Mouse (Mus musculus) embryonic facial prominence, embryonic 13.5 days (tissue): ENCODE data around the gene Tnfrsf22. TPM values are rescaled to one million over a fixed set of nuclear protein-coding genes. Genes with fewer than 3 reads are reported as not detected.
"Not testable (repeated sequence)": the region's sequence is repeated elsewhere in the genome, so short reads cannot be mapped to it uniquely, and the experiment has no call there.

Experiments used
- ATAC-seq: fragments of 200-750 bp; cut with Nextera tagmentation; 2 replicates; pipeline ENCODE4 v1.8.0; 2017; ENCODE audit warnings: low read depth; ENCODE audit not compliant: insufficient number of reproducible peaks, insufficient read depth, low FRiP score, low TSS enrichment
- H3K27ac ChIP-seq: fragments of 300-500 bp; sonication (generic); 2 replicates; pipeline ENCODE4 v1.5.1; 2015; ENCODE audit warnings: moderate library complexity, mild to moderate bottlenecking, inconsistent platforms
- H3K27me3 ChIP-seq: fragments of 300-500 bp; sonication (generic); 2 replicates; pipeline ENCODE4 v1.6.1; 2015; ENCODE audit warnings: mild to moderate bottlenecking, inconsistent platforms
- H3K36me3 ChIP-seq: fragments of 300-500 bp; sonication (generic); 2 replicates; pipeline ENCODE4 v1.6.1; 2015; ENCODE audit warnings: mild to moderate bottlenecking, inconsistent platforms
- H3K4me1 ChIP-seq: fragments of 300-500 bp; sonication (generic); 2 replicates; pipeline ENCODE4 v1.6.1; 2015; ENCODE audit warnings: inconsistent platforms
- H3K4me2 ChIP-seq: fragments of 300-500 bp; sonication (generic); 2 replicates; pipeline ENCODE4 v1.6.1; 2015; ENCODE audit warnings: moderate library complexity, mild to moderate bottlenecking, inconsistent platforms
- H3K4me3 ChIP-seq: fragments of 300-500 bp; sonication (generic); 2 replicates; pipeline ENCODE4 v1.5.1; 2015; ENCODE audit warnings: mild to moderate bottlenecking, inconsistent platforms
- H3K9ac ChIP-seq: fragments of 300-500 bp; sonication (generic); 2 replicates; pipeline ENCODE4 v1.6.1; 2015; ENCODE audit warnings: mild to moderate bottlenecking, inconsistent platforms
- H3K9me3 ChIP-seq: fragments of 300-500 bp; sonication (generic); 2 replicates; pipeline ENCODE4 v1.6.1; 2016; ENCODE audit warnings: inconsistent platforms
- WGBS: fragments of 180-500 bp; shearing (Covaris S2); methylation state at CpG from one replicate; pipeline ENCODE4 v1.1.7; 2015; ENCODE audit warnings: mixed read lengths; 5-methylcytosine and 5-hydroxymethylcytosine counted together
- polyA plus RNA-seq: library from polyadenylated mRNA; unstranded; fragments of >200 nt; fragmentation: Nextera tagmentation; extraction: Ambion mirVana; gene quantifications from 2 replicates; pipeline ENCODE4 v1.2.1, GENCODE M21; 2015

The Tnfrsf22 gene
- polyA plus RNA-seq, 1 experiment from 2014 or later: 15.0 TPM

DNA sequence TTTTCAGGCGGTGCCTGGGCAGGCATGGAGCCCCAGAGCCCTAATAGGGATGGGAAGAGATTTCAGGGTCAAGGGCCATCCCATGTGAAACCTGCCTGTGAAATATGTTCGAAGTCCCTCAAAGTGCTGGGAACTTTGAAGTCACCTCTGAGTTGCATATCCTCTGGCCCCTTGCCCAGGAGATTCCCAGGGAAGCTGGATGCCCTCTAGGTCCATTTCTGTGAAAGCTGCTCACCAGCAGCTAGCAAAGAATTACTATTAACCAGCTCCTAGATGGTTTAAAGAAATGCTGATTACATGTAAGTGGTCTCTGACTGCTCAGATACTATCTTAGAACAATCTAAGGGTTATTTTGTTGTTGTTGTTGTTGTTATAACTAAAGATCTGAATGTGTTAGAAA is 35.1 kb upstream of the Tnfrsf22 start:
- H3K9ac ChIP-seq, H3K4me3 ChIP-seq, H3K9me3 ChIP-seq, H3K27ac ChIP-seq, H3K27me3 ChIP-seq, H3K4me1 ChIP-seq, H3K4me2 ChIP-seq, ATAC-seq: not testable (repeated sequence)
- 63% methylated on average over 2 of the region's 2 CpGs for WGBS
- H3K36me3 ChIP-seq: peaks cover 19% of the 10 kb centered on the region

DNA sequence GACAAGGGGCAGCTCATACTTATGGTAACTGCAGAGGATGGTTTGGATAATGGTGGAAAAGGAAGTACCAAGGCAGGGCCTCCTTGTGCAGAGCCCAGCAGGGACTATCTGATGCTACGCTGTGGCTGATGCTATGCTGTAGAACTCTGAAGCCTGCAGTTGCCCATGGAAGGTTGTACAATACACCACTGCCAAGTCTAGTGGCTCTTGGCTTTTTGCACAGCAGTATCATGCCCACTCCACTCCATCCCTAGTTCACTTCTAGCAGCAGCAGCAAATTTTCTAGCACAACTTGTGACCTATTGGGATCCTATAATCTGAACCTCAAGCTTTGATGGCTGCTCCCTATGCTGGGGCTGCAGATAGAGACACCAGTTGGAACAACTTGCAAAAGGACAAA is 32.1 kb upstream of the Tnfrsf22 start:
- 88% methylated on average over 1 of the region's 1 CpGs for WGBS
- H3K4me2 ChIP-seq: no peak overlapping the region
- H3K27me3 ChIP-seq: peaks cover 6% of the 10 kb centered on the region; the same call in 1 of the 2 replicates
- no peaks in the 10 kb centered on the region for H3K36me3 ChIP-seq
- no peak overlapping the region for H3K4me3 ChIP-seq
- H3K9me3 ChIP-seq: no peaks in the 10 kb centered on the region
- H3K27ac ChIP-seq: no peak overlapping the region
- peaks cover 5% of the 10 kb centered on the region; the same call in 1 of the 2 replicates for H3K4me1 ChIP-seq
- H3K9ac ChIP-seq: no peak overlapping the region
- ATAC-seq: no peak

DNA sequence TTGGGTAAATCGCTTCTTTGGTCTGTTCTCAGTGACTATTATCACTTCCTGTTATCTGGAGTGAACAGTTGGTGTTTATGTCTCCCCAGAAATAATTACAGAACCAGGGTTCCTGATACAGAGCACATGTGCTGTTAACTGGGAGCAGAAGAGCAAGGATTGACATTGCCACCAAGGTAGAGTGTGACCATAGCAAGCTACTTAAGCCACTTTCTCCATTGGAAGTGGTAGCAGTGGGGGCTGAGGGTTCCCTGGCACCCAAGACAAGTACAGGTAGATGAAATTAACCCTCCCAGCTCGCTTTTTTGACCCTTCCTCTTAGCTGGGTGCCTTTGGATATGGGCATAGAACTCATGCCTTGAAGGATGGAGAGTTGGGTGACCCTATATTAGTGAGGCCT is 31.4 kb upstream of the Tnfrsf22 start:
- not testable (repeated sequence) for H3K9ac ChIP-seq, H3K4me2 ChIP-seq, H3K27ac ChIP-seq, H3K36me3 ChIP-seq, H3K27me3 ChIP-seq, ATAC-seq, H3K4me1 ChIP-seq, H3K4me3 ChIP-seq, H3K9me3 ChIP-seq
- WGBS: 48% methylated on average over 2 of the region's 2 CpGs

DNA sequence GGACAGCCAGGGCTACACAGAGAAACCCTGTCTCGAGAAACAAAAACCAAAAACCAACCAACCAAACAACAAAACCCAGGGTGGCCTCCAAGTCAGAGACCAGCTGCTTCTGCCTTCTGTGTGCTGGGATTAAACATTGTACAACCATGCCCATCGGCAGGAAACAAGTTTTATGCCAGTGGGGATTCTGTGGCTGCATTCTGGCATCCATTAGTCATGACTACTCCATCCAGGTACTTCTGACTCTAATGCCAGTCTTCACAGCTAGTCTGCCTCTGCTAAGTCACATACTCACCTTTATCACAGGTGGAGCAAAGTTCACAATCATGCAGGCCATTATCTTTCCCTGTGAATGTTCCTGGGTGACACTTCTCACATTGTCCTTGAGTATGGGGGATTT is 30.2 kb upstream of the Tnfrsf22 start:
- not testable (repeated sequence) for H3K9me3 ChIP-seq, H3K27ac ChIP-seq, H3K4me3 ChIP-seq, H3K9ac ChIP-seq, H3K4me1 ChIP-seq, H3K27me3 ChIP-seq, ATAC-seq, H3K4me2 ChIP-seq, H3K36me3 ChIP-seq
- WGBS: 72% methylated on average over 2 of the region's 2 CpGs

DNA sequence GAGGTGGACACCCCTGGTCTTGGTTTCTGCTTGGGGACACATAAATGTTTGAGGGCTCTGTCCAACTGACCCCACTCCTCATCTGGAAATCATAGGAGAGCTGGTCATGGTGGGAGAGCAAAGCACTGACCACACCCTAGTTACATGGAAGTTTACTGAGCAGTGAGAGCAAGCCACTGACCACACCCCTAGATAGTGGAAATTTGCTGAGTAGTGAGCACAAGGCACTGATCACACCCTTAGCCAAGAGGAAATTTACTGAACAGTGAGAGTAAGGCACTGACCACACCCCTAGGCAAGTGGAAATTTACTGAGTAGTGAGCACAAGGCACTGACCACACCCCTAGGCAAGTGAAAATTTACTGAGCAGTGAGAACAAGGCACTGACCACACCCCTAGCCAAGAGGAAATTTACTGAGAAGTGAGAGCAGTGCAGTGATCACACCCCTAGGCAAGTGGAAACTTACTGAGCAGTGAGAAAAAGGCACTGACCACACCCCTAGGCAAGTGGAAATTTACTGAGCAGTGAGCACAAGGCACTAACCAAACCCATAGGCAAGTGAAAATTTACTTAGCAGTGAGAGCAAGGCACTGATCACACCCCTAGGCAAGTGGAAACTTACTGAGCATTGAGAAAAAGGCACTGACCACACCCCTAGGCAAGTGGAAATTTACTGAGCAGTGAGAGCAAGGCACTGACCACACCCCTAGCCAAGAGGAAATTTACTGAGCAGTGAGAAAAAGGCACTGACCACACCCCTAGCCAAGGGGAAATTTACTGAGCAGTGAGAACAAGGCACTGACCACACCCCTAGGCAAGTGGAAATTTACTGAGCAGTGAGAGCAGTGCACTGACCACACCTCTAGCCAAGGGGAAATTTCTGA is 17.2 kb upstream of the Tnfrsf22 start:
- ATAC-seq: no peak
- H3K27ac ChIP-seq: no peak overlapping the region
- no peaks in the 10 kb centered on the region for H3K36me3 ChIP-seq
- H3K9ac ChIP-seq: no peak overlapping the region
- no peaks in the 10 kb centered on the region for H3K4me1 ChIP-seq
- no peaks in the 10 kb centered on the region for H3K27me3 ChIP-seq
- no peaks in the 10 kb centered on the region for H3K9me3 ChIP-seq
- no peak overlapping the region for H3K4me3 ChIP-seq
- H3K4me2 ChIP-seq: no peak overlapping the region

DNA sequence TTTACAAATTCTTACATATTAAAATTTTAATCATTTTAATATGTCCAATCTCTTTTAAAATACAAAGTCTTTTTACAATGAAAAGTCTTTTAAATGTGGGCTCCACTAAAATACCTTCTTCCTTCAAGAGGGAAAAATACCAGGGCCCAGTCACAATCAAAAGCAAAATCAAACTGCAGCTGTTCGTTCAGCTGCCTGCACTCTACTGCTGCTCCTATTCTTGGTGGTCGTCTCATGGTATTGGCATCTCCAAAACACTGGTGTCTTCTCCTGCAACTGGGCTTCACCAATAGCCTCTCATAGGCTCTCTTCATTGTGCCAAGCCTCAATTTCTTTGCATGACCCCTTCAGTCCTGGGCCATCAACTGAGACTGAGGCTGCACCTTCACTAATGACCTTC is 14.0 kb upstream of the Tnfrsf22 start:
- no peak overlapping the region for H3K9ac ChIP-seq
- H3K27me3 ChIP-seq: no peaks in the 10 kb centered on the region
- H3K4me3 ChIP-seq: no peak overlapping the region
- 78% methylated on average over 2 of the region's 2 CpGs for WGBS
- no peaks in the 10 kb centered on the region for H3K4me1 ChIP-seq
- H3K9me3 ChIP-seq: no peaks in the 10 kb centered on the region
- ATAC-seq: no peak
- H3K4me2 ChIP-seq: no peak overlapping the region
- H3K36me3 ChIP-seq: no peaks in the 10 kb centered on the region
- H3K27ac ChIP-seq: no peak overlapping the region

DNA sequence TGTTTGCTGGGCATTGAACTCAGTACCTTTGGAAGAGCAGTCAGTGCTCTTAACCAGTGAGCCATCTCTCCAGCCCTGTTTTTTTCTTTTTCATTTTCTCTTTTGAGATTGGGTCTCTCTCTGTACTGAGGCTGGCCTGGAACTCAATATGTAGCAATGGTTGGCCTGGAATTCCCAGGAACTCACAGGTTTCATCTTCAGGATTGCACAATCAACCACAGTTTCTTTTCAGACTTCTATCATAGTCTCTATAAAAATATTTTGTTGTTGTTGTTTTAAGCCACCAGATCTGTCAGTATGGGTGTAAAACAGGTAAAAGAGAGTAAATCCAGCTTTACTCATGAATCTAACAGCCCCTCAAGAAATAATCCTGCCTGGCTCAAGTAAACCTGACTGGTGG is 11.3 kb upstream of the Tnfrsf22 start:
- Histone ChIP-seq H3K4me1 (no peaks in the 10 kb centered on the region), H3K4me2 (no peak overlapping the region), H3K27me3 (no peaks in the 10 kb centered on the region), H3K27ac (no peak overlapping the region), H3K4me3 (no peak overlapping the region), H3K36me3 (no peaks in the 10 kb centered on the region), H3K9ac (no peak overlapping the region), H3K9me3 (no peaks in the 10 kb centered on the region)
- no peak for ATAC-seq

DNA sequence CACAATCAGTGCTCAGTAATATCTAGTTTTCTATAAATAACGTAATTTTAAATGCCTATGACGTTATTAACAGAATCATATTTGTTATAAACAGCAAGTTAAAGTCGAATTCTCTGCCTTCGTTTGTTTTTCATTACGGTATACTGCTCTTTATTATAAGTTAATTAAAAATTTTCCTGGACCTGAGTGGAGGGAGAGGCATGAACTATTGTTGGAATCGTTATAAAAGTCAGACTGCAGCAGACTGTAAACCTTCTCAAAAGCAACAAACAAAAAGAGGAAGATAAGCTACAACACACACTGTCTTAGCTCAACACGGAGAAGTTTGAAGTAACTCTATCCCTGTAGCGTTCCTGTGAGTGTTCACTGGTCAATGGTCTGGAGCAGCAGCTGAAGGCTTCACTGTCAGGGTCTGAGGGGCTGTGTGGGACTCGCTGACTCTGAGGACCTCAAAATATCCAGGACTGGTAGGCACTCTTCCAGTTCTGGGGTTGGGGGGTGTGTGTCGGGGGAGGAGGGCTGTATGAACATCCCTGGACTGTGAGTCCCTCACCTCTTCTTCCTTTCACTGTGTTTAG is 397 bp upstream of the Tnfrsf22 start:
- H3K9ac ChIP-seq, H3K27me3 ChIP-seq, H3K4me1 ChIP-seq, ATAC-seq, H3K36me3 ChIP-seq, H3K9me3 ChIP-seq, H3K27ac ChIP-seq: not testable (repeated sequence)
- 54% methylated on average over 10 of the region's 10 CpGs for WGBS
- H3K4me2 ChIP-seq: peak overlapping the region; percentile 71
- peak overlapping the region; percentile 64 for H3K4me3 ChIP-seq

DNA sequence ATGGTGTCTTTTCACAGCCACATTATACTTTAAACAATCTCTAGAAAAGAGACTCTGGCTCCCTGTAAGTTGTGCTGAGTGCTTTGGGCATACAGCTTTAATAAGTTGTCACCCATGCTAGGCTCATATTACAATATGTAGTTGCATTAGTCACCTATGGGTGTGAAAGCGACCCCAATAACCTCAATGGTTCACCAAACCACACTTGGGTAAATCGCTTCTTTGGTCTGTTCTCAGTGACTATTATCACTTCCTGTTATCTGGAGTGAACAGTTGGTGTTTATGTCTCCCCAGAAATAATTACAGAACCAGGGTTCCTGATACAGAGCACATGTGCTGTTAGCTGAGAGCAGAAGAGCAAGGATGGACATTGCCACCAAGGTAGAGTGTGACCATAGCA is 5.5 kb downstream of the Tnfrsf22 start:
- not testable (repeated sequence) for H3K4me3 ChIP-seq, H3K27me3 ChIP-seq, H3K4me2 ChIP-seq, H3K9me3 ChIP-seq, H3K36me3 ChIP-seq, H3K4me1 ChIP-seq, H3K9ac ChIP-seq, ATAC-seq, H3K27ac ChIP-seq
- 91% methylated on average over 2 of the region's 2 CpGs for WGBS

DNA sequence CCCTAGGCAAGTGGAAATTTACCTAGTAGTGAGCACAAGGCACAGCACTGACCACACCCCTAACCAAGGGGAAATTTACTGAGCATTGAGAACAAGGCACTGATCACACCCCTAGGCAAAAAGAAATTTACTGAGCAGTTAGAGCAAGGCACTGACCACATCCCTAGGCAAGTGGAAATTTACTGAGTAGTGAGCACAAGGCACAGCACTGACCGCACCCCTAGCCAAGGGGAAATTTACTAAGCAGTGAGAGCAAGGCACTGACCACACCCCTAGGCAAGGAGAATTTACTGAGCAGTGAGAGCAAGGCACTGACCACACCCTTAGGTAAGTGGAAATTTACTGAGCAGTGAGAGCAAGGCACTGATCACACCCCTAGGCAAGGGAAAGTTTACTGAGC is 12.8 kb downstream of the Tnfrsf22 start:
- no peak overlapping the region for H3K4me3 ChIP-seq
- H3K27ac ChIP-seq: no peak overlapping the region
- no peak overlapping the region for H3K4me2 ChIP-seq
- H3K36me3 ChIP-seq: peaks cover 6% of the 10 kb centered on the region
- no peaks in the 10 kb centered on the region for H3K9me3 ChIP-seq
- ATAC-seq: no peak
- H3K27me3 ChIP-seq: no peaks in the 10 kb centered on the region
- no peak overlapping the region for H3K9ac ChIP-seq
- 88% methylated on average over 1 of the region's 1 CpGs for WGBS
- H3K4me1 ChIP-seq: no peaks in the 10 kb centered on the region

DNA sequence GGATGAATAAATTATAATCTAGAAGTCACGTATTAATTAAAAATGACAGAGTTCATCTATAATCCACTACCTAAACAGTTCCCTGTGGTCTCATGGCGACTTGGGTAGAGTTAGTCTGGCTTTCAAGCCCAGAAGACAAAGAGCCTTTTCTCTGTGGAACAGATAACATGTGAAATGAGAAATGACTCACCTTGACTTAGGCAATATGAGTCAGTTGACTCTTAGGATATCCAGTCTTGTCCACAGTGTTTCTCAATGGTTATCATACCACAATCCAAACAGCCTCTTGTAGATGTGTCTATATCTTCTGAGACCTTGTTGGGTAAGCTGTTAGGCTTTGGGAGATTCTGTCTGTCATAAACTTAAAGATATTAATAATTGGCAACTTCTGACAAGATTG is 18.0 kb downstream of the Tnfrsf22 start:
- no peak for ATAC-seq
- Histone ChIP-seq H3K27me3 (no peaks in the 10 kb centered on the region), H3K4me2 (no peak overlapping the region), H3K4me1 (no peaks in the 10 kb centered on the region), H3K4me3 (no peak overlapping the region), H3K9ac (no peak overlapping the region), H3K36me3 (no peaks in the 10 kb centered on the region; the same call in 1 of the 2 replicates), H3K9me3 (no peaks in the 10 kb centered on the region), H3K27ac (no peak overlapping the region)
- WGBS: 72% methylated on average over 2 of the region's 2 CpGs

DNA sequence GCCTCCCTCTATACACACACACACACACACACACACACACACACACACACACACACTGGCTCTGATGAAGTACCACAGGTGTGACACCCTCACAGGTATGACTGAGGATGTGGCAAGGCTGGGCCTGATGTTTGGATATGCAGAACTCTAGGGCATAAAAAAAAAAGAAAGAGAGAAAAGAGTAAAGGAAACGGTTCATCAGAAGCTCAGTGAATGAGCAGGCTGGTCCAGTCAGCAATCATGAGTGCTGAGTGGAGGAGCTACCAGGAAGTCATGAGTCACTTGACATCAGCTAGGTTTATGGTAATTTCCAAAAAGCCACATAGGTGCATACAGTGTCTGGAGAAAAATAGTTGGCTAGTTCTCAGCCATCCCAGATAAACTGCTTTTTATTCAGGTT is 20.0 kb downstream of the Tnfrsf22 start:
- H3K9ac ChIP-seq: no peak overlapping the region
- WGBS: 59% methylated on average over 1 of the region's 1 CpGs
- no peak overlapping the region for H3K4me2 ChIP-seq
- no peak for ATAC-seq
- H3K4me3 ChIP-seq: no peak overlapping the region
- no peak overlapping the region for H3K27ac ChIP-seq
- no peaks in the 10 kb centered on the region for H3K27me3 ChIP-seq
- H3K9me3 ChIP-seq: no peaks in the 10 kb centered on the region
- no peaks in the 10 kb centered on the region for H3K4me1 ChIP-seq
- H3K36me3 ChIP-seq: no peaks in the 10 kb centered on the region
